Mouse (Mus musculus): ENCODE results near the gene Fance. TPM values are rescaled to one million over a fixed set of nuclear protein-coding genes. Genes with fewer than 3 reads are reported as not detected.
A peak's percentile ranks its signal among the peaks of the same experiment; 100 is the strongest.
"Not testable (repeated sequence)": the region's sequence is repeated elsewhere in the genome, so short reads cannot be mapped to it uniquely, and the experiment has no call there.

Gene Fance
- polyA plus RNA-seq, 1 experiment from 2014 or later = 13.5 TPM

DNA sequence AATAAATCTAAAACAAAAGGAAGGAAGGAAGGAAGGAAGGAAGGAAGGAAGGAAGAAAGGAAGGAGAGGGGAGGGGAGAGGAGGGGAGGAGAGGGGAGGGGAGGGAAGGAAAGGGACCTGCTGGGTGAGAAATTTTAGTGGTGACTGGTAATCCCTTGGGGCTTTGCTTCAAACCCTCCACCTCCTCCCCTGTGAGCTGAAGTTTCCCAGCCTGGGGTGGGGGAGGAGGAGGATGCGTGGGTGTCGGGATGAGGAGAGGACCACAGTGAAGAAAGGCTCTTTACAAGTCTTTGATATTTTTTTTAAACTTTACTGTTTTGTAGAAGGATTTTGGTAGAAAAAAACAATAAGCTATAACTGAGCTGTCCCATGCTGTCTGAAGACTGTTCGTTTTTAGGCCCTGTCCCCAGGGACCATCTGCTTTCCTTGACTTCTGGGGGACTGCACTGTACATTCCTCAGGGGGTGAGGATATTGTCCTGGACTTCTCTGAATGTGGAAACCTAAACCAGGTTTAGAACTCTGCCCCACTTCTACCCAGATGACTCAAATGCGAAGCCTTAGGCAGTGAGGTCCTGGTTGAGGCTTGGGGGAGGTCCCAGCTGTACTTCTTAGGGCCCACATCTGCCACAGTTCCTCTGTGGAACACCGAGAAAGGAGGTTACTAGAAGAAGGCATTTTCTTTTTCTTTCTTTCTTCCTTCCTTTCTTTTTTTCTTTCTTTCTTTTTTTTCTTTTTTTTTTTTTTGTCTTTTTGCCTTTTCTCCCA, 1.8 kb upstream of the Fance start:
- Histone ChIP-seq H3K9ac (no peak overlapping the region), H3K36me3 (peaks cover 14% of the 10 kb centered on the region), H3K4me3 (replicated peaks) (no peak overlapping the region), H3K4me1 (replicated peaks) (peaks cover 53% of the 10 kb centered on the region), H3K27me3 (no peaks in the 10 kb centered on the region), H3K9me3 (replicated peaks) (no peaks in the 10 kb centered on the region), H3K4me2 (no peak overlapping the region), H3K27ac (no peak overlapping the region)
- ATAC-seq (ENCODE audit: low read depth) = no peak
- WGBS (ENCODE audit: insufficient replicate concordance) = 76% methylated on average over 5 of the region's 5 CpGs
- DNase-seq = no peak

- Histone ChIP-seq H3K4me3 (replicated peaks) (peak overlapping the region; percentile 87), H3K27me3 (no peaks in the 10 kb centered on the region), H3K9ac (peak overlapping the region; percentile 59), H3K9me3 (replicated peaks) (no peaks in the 10 kb centered on the region), H3K36me3 (peaks cover 23% of the 10 kb centered on the region), H3K4me2 (peak overlapping the region; percentile 78), H3K27ac (peak overlapping the region; percentile 80), H3K4me1 (replicated peaks) (peaks cover 63% of the 10 kb centered on the region)
- WGBS (ENCODE audit: insufficient replicate concordance) = 16% methylated on average over 17 of the region's 17 CpGs
- peak; percentile 44 for DNase-seq
- peak; percentile 6 for ATAC-seq (ENCODE audit: low read depth)
Measured at GRCm38 (mm10) chr17:28312232-28313211, 797 bp upstream of the Fance start.

- H3K36me3 ChIP-seq = peaks cover 31% of the 10 kb centered on the region
- H3K9me3 ChIP-seq (replicated peaks) = no peaks in the 10 kb centered on the region
- peak overlapping the region; percentile 92 for H3K9ac ChIP-seq
- H3K4me3 ChIP-seq (replicated peaks) = peak overlapping the region; percentile 87
- H3K27me3 ChIP-seq = no peaks in the 10 kb centered on the region
- peak overlapping the region; percentile 89 for H3K27ac ChIP-seq
- ATAC-seq (ENCODE audit: low read depth) (peak; percentile 6), DNase-seq (no peak)
- peak overlapping the region; percentile 98 for H3K4me2 ChIP-seq
- H3K4me1 ChIP-seq (replicated peaks) = peaks cover 66% of the 10 kb centered on the region
- WGBS (ENCODE audit: insufficient replicate concordance) = under 1% methylated on average over 11 of the region's 11 CpGs
Measured at GRCm38 (mm10) chr17:28313880-28314225, 534 bp downstream of the Fance start.

GRCm38 (mm10) chr17:28315611-28316160, 2.4 kb downstream of the Fance start:
- Histone ChIP-seq H3K27ac (no peak overlapping the region), H3K9ac (peak overlapping the region; percentile 51; the same call in 1 of the 2 replicates)
- DNase-seq = no peak

GRCm38 (mm10) chr17:28316476-28316875, 3.2 kb downstream of the Fance start:
- Histone ChIP-seq H3K27ac (no peak overlapping the region), H3K4me1 (replicated peaks) (peaks cover 61% of the 10 kb centered on the region)
- no peak for ATAC-seq (ENCODE audit: low read depth)

More at GRCm38 (mm10) chr17:28315611-28316160, 2.4 kb downstream of the Fance start:
- Histone ChIP-seq H3K9me3 (replicated peaks) (no peaks in the 10 kb centered on the region), H3K4me1 (replicated peaks) (peaks cover 62% of the 10 kb centered on the region), H3K4me2 (no peak overlapping the region), H3K27me3 (no peaks in the 10 kb centered on the region), H3K36me3 (peaks cover 47% of the 10 kb centered on the region), H3K4me3 (replicated peaks) (no peak overlapping the region)
- 87% methylated on average over 20 of the region's 20 CpGs for WGBS (ENCODE audit: insufficient replicate concordance)
- ATAC-seq (ENCODE audit: low read depth) = no peak

DNA sequence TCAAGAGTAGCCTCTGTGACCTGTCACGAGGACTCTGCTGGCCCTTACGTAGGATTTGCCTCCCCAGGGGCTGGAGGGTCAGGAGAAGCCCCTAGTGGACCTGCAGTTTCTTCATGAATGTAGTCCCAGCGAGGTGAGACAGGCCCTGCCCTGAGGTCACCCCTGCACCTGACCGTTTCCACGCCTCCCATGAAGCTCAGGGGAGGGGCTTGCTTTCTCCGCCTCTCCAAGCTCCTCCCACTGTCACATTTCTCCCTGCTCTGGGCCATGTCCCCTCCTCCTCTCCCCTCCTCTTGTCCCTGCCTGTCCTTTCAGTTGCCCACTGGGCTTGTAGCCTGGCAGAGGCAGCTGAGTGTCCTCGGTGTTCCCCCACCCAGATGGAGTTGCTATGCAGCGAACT, 3.8 kb downstream of the Fance start:
- Histone ChIP-seq H3K9me3 (replicated peaks) (no peaks in the 10 kb centered on the region), H3K4me3 (replicated peaks) (no peak overlapping the region), H3K4me1 (replicated peaks) (peaks cover 56% of the 10 kb centered on the region), H3K36me3 (peaks cover 53% of the 10 kb centered on the region), H3K27ac (peak overlapping the region; percentile 61), H3K27me3 (no peaks in the 10 kb centered on the region), H3K4me2 (peak overlapping the region; percentile 10; the same call in 1 of the 2 replicates), H3K9ac (0 out of 2 replicates have a peak overlapping the region, but pooled peaks have one; percentile 26)
- ATAC-seq (ENCODE audit: low read depth) (no peak), DNase-seq (no peak)
- WGBS (ENCODE audit: insufficient replicate concordance) = 76% methylated on average over 8 of the region's 8 CpGs

More at GRCm38 (mm10) chr17:28316476-28316875, 3.2 kb downstream of the Fance start:
- Histone ChIP-seq H3K36me3 (peaks cover 50% of the 10 kb centered on the region), H3K4me2 (no peak overlapping the region), H3K4me3 (replicated peaks) (no peak overlapping the region), H3K9ac (no peak overlapping the region), H3K9me3 (replicated peaks) (no peaks in the 10 kb centered on the region), H3K27me3 (no peaks in the 10 kb centered on the region)
- 81% methylated on average over 9 of the region's 9 CpGs for WGBS (ENCODE audit: insufficient replicate concordance)
- no peak for DNase-seq

- peak overlapping the region; percentile 61 for H3K27ac ChIP-seq
- peaks cover 59% of the 10 kb centered on the region for H3K36me3 ChIP-seq
- ATAC-seq (ENCODE audit: low read depth) (no peak), DNase-seq (peak; percentile 43)
- peak overlapping the region; percentile 10; the same call in 1 of the 2 replicates for H3K4me2 ChIP-seq
- no peaks in the 10 kb centered on the region for H3K9me3 ChIP-seq (replicated peaks)
- 37% methylated on average over 9 of the region's 9 CpGs for WGBS (ENCODE audit: insufficient replicate concordance)
- no peak overlapping the region for H3K4me3 ChIP-seq (replicated peaks)
- H3K9ac ChIP-seq = no peak overlapping the region
- H3K27me3 ChIP-seq = no peaks in the 10 kb centered on the region
- peaks cover 49% of the 10 kb centered on the region for H3K4me1 ChIP-seq (replicated peaks)
Measured at GRCm38 (mm10) chr17:28317725-28318124, 4.4 kb downstream of the Fance start.

DNA sequence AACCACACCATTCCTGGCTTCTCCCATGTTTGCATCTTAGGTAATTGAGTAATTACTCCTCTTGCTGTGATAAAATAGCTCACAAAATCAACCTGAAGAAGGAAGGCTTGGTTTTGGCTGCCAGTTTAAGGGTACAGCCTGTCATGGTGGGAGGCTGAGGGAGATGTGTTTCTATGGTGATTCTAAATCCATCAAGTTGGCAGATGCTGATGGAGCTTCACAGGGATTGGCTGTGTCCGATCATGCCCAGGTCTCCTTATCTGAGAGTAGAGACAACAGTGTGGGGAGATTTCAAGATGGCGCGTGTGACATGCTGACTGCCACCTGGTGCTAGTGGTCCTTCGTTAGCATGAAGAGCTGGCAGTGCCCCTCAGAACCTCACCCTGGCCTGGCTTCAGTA, 8.4 kb downstream of the Fance start:
- H3K9me3 ChIP-seq (replicated peaks) = peaks cover 6% of the 10 kb centered on the region
- 87% methylated on average over 4 of the region's 4 CpGs for WGBS (ENCODE audit: insufficient replicate concordance)
- no peak for DNase-seq

GRCm38 (mm10) chr17:28323786-28324185, 10.5 kb downstream of the Fance start:
- H3K36me3 ChIP-seq = peaks cover 51% of the 10 kb centered on the region
- peaks cover 6% of the 10 kb centered on the region for H3K9me3 ChIP-seq (replicated peaks)
- H3K9ac ChIP-seq = no peak overlapping the region
- no peak overlapping the region for H3K27ac ChIP-seq
- peaks cover 14% of the 10 kb centered on the region for H3K4me1 ChIP-seq (replicated peaks)
- DNase-seq (no peak), ATAC-seq (ENCODE audit: low read depth) (no peak)
- H3K27me3 ChIP-seq = no peaks in the 10 kb centered on the region
- no peak overlapping the region for H3K4me3 ChIP-seq (replicated peaks)
- no peak overlapping the region for H3K4me2 ChIP-seq
- WGBS (ENCODE audit: insufficient replicate concordance) = 80% methylated on average over 8 of the region's 8 CpGs

More for the DNA sequence above, 8.4 kb downstream of the Fance start:
- no peak overlapping the region for H3K27ac ChIP-seq
- H3K36me3 ChIP-seq = peaks cover 66% of the 10 kb centered on the region
- H3K4me2 ChIP-seq = no peak overlapping the region
- H3K9ac ChIP-seq = no peak overlapping the region
- no peak overlapping the region for H3K4me3 ChIP-seq (replicated peaks)
- no peak for ATAC-seq (ENCODE audit: low read depth)
- no peaks in the 10 kb centered on the region for H3K27me3 ChIP-seq
- peaks cover 18% of the 10 kb centered on the region for H3K4me1 ChIP-seq (replicated peaks)

DNA sequence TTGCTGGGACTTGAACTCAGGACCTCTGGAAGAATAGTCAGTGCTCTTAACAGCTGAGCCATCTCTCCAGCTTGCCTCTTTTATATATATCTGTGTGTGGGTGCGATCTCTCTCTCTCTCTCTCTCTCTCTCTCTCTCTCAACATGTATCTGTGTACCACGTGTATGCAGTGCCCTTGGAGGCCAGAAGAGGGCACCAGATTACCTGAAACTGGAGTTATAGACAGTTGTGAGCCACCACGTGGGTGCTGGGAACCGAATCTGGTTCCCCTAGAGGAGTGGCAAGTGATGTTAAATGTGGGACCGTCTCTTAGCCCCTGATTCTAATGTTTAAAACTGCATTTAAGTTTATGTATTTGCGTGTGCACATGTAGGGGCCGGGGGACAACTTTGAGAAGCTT, 11.1 kb downstream of the Fance start:
- H3K4me3 ChIP-seq (replicated peaks); H3K4me2 ChIP-seq; H3K9ac ChIP-seq; DNase-seq; H3K27ac ChIP-seq; H3K27me3 ChIP-seq; H3K9me3 ChIP-seq (replicated peaks); ATAC-seq (ENCODE audit: low read depth): not testable (repeated sequence)
- Histone ChIP-seq H3K36me3 (peaks cover 51% of the 10 kb centered on the region), H3K4me1 (replicated peaks) (peaks cover 18% of the 10 kb centered on the region)
- WGBS (ENCODE audit: insufficient replicate concordance) = 90% methylated on average over 7 of the region's 7 CpGs

GRCm38 (mm10) chr17:28325751-28326150, 12.4 kb downstream of the Fance start:
- WGBS (ENCODE audit: insufficient replicate concordance) = 82% methylated on average over 8 of the region's 8 CpGs
- ATAC-seq (ENCODE audit: low read depth) (no peak), DNase-seq (no peak)
- no peaks in the 10 kb centered on the region for H3K27me3 ChIP-seq
- no peak overlapping the region for H3K9ac ChIP-seq
- H3K36me3 ChIP-seq = peaks cover 53% of the 10 kb centered on the region
- no peak overlapping the region for H3K4me2 ChIP-seq
- H3K4me1 ChIP-seq (replicated peaks) = peaks cover 32% of the 10 kb centered on the region
- H3K9me3 ChIP-seq (replicated peaks) = peaks cover 6% of the 10 kb centered on the region
- no peak overlapping the region for H3K27ac ChIP-seq
- H3K4me3 ChIP-seq (replicated peaks) = no peak overlapping the region
